Mouse (Mus musculus) embryonic fibroblast, embryonic 13.5 days (primary cell): ENCODE results near the gene Col4a1.

ENCODE experiments used
- CTCF ChIP-seq: IDR thresholded peaks from 2 replicates; pipeline ENCODE4 v1.5.1; 2011; ENCODE audit warnings: mild to moderate bottlenecking, control low read depth, low read length, moderate library complexity, borderline replicate concordance; ENCODE audit not compliant: insufficient read depth
- POLR2A ChIP-seq: IDR thresholded peaks from 2 replicates; pipeline ENCODE4 v1.6.1; 2011; ENCODE audit warnings: low read depth, mild to moderate bottlenecking, control low read depth, low read length, moderate library complexity

GRCm38 (mm10) chr8:11171526-11171925, 141.1 kb downstream of the Col4a1 start:
- TF ChIP-seq POLR2A (no peak), CTCF (no peak)
